Mouse (Mus musculus): ENCODE results near the gene Mad2l1bp.

Mad2l1bp gene

DNA sequence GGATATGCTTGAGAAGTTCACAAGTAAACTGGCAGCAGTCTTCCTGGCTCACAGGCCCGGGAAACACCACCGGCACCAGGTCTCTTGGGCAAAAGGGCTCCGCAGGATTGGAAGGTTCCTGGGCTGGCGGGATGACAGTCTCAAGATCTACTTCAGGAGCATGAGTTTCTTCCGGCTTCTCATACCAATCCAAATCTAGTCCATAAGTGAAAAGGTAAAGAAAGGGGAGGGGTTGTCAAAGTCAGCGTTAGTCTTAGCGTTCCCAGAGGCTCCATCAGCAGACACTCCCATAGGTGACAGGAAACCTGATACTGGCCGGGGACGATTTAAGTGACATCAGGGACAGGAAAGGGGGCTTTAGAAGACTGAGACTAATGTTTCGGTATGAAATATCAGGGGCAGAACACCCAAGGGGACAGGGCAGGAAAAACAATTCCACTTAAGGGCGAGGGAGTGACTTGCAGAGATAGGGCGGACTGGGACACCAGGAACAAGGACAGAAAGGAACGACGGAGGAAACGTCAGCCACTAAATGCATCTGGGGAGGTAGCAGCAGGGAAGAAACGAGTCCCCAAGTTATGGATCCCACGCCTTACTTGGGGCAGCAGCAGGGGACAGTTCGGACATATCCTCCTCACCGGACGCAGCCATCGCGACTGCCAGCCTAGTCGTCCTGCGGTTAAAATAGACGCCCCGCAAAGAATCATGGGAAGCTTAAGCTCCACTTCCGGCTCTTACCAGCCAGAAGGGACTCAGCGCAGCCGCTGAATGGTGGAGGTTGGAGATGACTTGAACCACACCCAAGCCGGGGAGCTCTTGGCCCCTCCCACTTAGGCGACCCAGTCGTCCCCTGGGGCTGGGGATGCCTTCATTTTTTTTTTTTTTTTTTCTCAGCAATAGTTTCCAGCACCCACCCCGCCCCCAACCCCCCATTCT lies at the start of gene Mad2l1bp:
TSS of gene Mad2l1bp (minus strand) at position 707 of the 936 bp plus-strand sequence.
- peak; percentile 86 for DNase-seq

DNA sequence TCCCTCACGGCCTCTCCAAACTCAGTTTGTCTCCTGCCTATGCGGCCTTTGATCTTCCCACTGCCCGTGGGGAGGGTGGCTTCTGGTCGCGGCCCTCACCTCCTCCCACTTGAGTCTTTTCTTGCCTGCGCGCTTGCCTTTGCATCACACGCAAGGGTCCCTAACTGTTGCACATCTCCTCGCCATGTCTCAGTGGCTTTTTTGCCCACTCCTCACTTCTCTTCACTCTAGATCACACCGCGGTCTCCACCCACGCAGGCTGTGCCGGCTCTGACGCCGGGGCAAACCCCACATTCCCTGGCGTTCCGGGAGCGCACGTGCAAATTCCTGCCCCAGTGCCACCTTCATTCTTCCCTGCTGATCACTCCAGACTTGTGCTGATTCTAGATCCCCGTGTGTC lies 49.7 kb upstream of the Mad2l1bp start:
- DNase-seq: no peak

GRCm38 (mm10) chr17:46202421-46203071 lies 49.2 kb upstream of the Mad2l1bp start, which contains the start of the genes Polh and Xpo5:
TSS of gene Polh (minus strand) at chr17:46202645.
TSS of gene Xpo5 (plus strand) at chr17:46202782.
- DNase-seq: peak; percentile 92

- no peak for DNase-seq
Observed at GRCm38 (mm10) chr17:46201151-46201550, 47.8 kb upstream of the Mad2l1bp start.

GRCm38 (mm10) chr17:46188829-46189228 lies 35.5 kb upstream of the Mad2l1bp start:
- DNase-seq: no peak

DNA sequence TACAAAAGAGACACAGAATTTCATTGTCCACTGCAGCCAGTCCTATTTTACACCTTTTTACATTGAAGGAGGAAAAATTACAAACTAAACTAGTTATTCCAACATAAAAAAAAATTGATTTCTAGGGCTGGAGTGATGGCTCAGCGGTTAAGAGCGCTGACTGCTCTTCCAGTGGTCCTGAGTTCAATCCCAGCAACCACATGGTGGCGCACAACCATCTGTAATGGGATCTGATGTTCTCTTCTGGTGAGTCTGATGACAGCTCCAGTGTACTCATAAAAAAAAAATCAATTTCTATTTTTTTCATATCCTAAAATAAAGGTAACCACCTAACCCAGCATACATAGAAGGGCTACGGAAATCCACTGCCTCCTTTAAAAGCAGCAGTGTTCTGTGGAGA lies 28.9 kb upstream of the Mad2l1bp start:
- no peak for DNase-seq

DNA sequence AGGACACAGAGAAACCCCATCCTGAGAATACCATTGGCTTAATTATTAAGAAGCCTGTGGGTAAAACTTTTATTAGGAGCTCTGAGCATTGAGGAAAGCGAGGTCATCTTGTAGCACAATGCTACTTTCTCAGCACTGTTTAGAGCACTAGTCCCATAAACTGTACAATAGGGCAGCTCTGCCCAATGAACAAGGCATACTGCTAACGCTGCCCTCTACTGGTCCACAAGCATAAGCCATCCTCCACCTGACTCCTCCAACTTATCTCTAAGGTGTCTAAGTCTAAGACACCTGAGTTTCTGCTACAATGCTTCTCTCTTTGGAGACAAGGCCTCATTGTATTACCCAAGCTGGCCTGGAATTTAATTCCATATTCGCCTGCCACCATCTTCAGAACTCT lies 17.2 kb upstream of the Mad2l1bp start:
- DNase-seq: no peak

DNA sequence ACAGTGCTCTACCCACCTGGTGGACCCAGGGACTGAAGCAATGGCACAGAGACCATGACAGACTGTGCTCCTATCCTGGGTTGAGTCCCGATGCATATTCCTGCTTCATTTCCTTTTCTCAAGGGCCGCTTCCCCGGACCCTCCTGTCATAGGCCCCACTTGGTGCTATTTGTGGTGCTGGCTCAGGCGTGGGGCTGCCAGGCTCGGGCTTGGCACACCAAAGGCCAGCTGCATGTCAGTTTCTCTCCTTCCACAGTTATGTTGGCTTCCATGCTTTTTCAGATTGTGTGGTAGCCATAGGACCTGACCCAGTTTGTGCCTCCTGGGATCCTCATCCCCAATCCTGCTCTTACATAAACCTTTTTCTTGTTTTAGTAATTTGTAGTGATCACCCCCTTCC lies 15.4 kb upstream of the Mad2l1bp start:
- DNase-seq: no peak

DNA sequence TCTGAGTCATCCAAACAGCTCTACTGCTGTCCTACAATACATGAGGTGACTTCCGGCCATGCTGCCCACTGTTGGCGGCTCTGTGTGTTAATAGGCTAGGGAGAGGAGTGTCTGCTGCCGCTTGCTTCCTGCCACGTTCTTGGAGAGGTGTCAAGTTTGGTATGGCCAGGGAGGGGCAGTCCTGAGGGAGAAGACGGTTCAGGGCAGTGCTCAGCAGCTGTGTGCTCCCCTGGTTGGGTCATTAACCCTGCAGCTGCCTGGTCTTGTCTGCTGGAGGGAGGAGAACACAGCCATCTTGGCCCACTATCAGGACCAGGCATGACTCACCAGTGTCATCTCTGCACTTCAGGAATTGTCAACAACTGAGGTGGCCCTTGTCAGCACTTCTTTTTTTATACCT lies 15.0 kb upstream of the Mad2l1bp start:
- no peak for DNase-seq

DNA sequence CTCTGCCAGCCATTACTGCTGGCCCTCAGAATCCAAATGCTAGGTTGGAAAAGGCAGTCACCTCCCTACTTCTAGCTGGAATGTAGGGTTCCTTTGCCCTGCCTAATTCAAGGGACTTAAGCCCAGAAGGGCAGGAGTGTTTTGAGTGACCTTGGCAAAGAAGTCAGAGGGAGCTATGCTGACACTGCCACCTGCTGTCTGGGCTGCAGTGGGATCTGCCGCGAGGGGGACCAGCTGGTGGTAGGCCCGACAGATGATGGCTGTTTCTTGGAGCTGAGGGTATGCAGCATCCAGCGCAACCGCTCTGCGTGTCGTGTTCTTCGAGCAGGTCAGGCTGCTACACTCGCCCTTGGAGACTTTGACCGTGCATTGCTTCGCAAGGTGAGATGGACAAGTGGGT lies 13.7 kb upstream of the Mad2l1bp start:
- DNase-seq: no peak

DNA sequence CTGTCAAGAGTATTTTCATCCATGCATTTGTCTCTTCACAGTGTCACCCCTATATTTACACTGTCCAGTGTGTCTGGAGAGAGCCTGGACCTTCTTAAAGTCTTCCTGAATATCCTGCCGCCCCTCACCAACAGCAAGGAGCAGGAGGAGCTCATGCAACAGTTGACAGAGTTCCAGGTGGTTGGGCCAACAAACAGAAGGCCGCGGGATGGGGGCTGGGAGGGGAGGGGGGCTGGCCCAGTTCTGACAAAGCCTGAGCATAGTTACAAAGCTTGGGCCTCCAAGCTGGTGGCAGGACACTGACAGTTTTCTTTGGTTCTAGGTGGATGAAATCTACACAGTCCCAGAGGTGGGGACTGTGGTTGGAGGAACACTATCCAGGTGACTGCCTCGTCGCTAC lies 12.9 kb upstream of the Mad2l1bp start:
- DNase-seq: no peak

DNA sequence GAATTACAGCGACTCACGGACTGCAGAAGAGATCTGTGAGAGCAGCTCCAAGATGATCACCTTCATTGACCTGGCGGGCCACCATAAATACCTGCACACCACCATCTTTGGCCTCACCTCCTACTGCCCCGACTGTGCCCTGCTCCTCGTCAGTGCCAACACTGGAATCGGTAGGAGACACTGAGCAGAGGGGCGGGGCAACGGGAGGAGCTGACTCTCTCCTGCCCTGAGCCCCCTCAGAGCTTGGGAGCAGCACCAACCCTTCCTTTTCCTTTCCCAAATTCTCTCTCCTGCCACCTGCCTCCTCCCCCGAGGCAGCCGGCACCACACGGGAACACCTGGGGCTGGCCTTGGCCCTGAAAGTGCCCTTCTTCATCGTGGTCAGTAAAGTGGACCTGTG lies 12.1 kb upstream of the Mad2l1bp start:
- no peak for DNase-seq

GRCm38 (mm10) chr17:46164791-46165190 lies 11.4 kb upstream of the Mad2l1bp start:
- no peak for DNase-seq

GRCm38 (mm10) chr17:46164301-46164700 lies 10.9 kb upstream of the Mad2l1bp start:
- no peak for DNase-seq

- DNase-seq: no peak
Observed at GRCm38 (mm10) chr17:46162951-46163421, 9.6 kb upstream of the Mad2l1bp start.

DNA sequence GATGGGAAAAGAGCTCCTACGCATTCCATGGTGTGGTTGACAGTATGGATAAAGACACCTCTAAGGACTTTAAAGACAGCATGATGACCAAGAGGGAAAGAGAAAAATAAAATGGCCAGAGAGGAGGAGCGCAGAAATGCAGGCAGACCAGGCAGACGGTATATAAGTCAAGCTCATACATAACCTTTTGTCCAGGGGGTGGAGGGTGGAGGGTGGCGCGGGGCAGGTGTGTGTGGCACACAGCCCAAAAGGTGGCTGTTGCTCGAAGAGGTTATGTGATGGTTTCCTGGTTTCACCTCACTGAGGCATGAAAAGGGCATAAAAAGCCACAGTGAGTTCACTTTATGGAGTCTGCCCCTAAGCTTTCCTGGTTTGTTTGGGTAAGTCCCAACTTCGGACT lies 9.2 kb upstream of the Mad2l1bp start:
- DNase-seq: no peak

DNA sequence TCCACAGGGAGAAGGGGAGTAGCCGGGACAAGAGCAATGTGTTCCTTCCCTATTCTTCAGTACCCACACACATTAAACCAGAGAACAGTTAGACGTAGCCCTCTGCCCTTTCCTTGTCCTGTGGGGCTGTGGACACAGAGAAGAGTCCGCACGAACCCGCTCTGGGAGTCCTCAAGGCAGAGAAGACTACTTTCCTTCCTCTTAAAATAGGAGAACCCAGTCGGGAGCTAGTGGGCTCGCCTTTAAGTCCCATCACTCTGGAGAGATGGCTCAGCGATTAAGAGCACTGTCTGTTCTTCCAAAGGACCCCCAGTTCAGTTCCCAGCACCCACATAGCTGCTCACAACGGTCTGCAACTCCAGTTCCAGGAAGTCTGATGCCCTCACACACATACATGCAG lies 8.4 kb upstream of the Mad2l1bp start:
- no peak for DNase-seq

- no peak for DNase-seq
Observed at GRCm38 (mm10) chr17:46161179-46161578, 7.8 kb upstream of the Mad2l1bp start.

GRCm38 (mm10) chr17:46160686-46161085 lies 7.3 kb upstream of the Mad2l1bp start, which contains the start of gene Gtpbp2:
TSS of gene Gtpbp2 (plus strand) at chr17:46161032.
- DNase-seq: peak; percentile 95

- peak; percentile 85 for DNase-seq
Observed at GRCm38 (mm10) chr17:46160090-46160662, 6.8 kb upstream of the Mad2l1bp start.

DNA sequence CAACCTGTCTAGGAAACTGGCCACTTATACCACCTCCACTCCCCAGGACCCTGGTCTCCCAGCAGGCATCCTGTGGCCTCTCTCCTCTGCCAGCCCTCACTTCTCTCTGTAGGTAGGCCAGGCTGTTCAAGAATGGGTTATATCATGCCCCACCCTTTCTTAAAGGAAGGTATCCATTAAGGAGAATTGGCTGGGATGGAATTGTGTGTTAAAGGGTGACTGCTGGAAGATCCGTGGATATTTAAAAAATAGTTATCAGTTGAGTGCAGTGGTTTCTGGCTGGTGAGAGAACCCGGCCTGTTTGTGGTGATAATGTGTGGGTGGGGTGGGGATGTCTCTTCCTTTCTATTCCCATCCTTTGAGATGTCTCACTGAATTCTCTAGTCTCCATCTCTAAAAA lies 5.9 kb upstream of the Mad2l1bp start:
- no peak for DNase-seq

GRCm38 (mm10) chr17:46157131-46157530 lies 3.8 kb upstream of the Mad2l1bp start:
- no peak for DNase-seq

GRCm38 (mm10) chr17:46156680-46157079 lies 3.3 kb upstream of the Mad2l1bp start:
- no peak for DNase-seq

GRCm38 (mm10) chr17:46154336-46154735 lies 983 bp upstream of the Mad2l1bp start:
- no peak for DNase-seq
